Mouse (Mus musculus): Measurements from ENCODE around the gene Npas3. TPM values are rescaled to one million over a fixed set of nuclear protein-coding genes. Genes with fewer than 3 reads are reported as not detected.

Gene Npas3
- polyA plus RNA-seq, 1 experiment from 2014 or later: 0.16 TPM

GRCm38 (mm10) chr12:53671846-53672245 lies 423.4 kb downstream of the Npas3 start:
- no peaks in the 10 kb centered on the region for H3K9me3 ChIP-seq (replicated peaks)
- no peak overlapping the region for H3K4me3 ChIP-seq (replicated peaks)
- no peak overlapping the region for H3K27ac ChIP-seq
- no peak for DNase-seq
- no peak for ATAC-seq (ENCODE audit: low read depth)
- no peaks in the 10 kb centered on the region for H3K27me3 ChIP-seq
- no peak overlapping the region for H3K9ac ChIP-seq
- H3K4me1 ChIP-seq (replicated peaks): no peaks in the 10 kb centered on the region
- no peak overlapping the region for H3K4me2 ChIP-seq
- WGBS (ENCODE audit: insufficient replicate concordance): 79% methylated on average over 2 of the region's 2 CpGs
- H3K36me3 ChIP-seq: no peaks in the 10 kb centered on the region

DNA sequence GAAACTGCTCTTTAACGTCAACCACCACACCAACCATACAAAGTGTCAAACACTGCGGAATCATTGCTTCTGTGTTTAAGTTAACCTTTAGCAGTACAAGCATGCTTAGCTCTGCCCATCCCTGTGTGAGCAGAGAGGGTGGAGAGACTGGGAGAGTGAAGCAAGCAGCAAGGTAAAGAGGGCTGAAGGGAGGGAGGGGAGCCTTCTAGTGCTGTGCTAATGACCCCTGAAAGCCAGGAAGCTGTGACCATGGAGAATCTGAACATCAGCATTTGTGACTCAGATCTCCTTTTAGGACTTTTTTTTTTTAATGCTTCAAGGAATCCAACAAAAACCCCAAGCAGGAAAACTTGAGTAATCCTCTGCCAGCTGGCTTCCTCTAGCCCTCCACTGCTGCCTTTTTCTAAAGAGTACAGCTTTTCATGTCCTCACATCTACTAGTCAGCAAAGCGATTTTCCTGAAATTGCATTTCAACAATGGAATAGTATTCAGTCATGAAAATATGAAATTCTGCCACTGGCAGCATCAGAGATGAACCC lies 428.7 kb downstream of the Npas3 start:
- H3K9me3 ChIP-seq (replicated peaks): no peaks in the 10 kb centered on the region
- ATAC-seq (ENCODE audit: low read depth) (no peak), DNase-seq (no peak)
- no peaks in the 10 kb centered on the region for H3K36me3 ChIP-seq
- H3K4me3 ChIP-seq (replicated peaks): no peak overlapping the region
- H3K27ac ChIP-seq: no peak overlapping the region
- H3K27me3 ChIP-seq: no peaks in the 10 kb centered on the region
- WGBS (ENCODE audit: insufficient replicate concordance): 49% methylated on average over 3 of the region's 3 CpGs
- H3K9ac ChIP-seq: no peak overlapping the region
- no peaks in the 10 kb centered on the region for H3K4me1 ChIP-seq (replicated peaks)
- H3K4me2 ChIP-seq: no peak overlapping the region

DNA sequence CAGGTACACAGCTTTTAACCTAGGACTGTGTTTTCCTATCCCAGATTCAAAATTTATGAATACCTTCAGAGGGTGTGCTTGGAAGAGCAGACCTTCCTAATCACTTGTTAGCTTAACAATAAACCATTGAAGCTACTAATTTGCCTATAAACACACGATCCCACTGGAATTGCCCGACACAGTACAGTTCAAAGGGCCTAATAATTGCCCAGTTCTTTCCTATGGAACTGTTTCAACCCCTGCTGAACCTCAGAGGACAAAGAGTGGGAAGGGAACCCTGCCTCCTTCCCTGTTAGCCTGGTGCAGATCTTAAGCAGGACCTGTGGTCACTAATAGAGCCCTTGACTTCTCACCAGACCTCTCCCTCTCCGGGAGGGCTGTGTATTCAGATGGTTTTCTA lies 429.7 kb downstream of the Npas3 start:
- H3K9ac ChIP-seq: no peak overlapping the region
- no peak overlapping the region for H3K4me3 ChIP-seq (replicated peaks)
- WGBS (ENCODE audit: insufficient replicate concordance): 53% methylated on average over 3 of the region's 3 CpGs

GRCm38 (mm10) chr12:53679161-53679560 lies 430.7 kb downstream of the Npas3 start:
- DNase-seq (no peak), ATAC-seq (ENCODE audit: low read depth) (no peak)
- Histone ChIP-seq H3K9ac (no peak overlapping the region), H3K4me3 (replicated peaks) (no peak overlapping the region), H3K4me2 (no peak overlapping the region), H3K4me1 (replicated peaks) (no peaks in the 10 kb centered on the region), H3K27ac (no peak overlapping the region), H3K9me3 (replicated peaks) (no peaks in the 10 kb centered on the region), H3K27me3 (no peaks in the 10 kb centered on the region), H3K36me3 (no peaks in the 10 kb centered on the region)
- 76% methylated on average over 4 of the region's 4 CpGs for WGBS (ENCODE audit: insufficient replicate concordance)

More for the DNA sequence above, 429.7 kb downstream of the Npas3 start:
- Histone ChIP-seq H3K27ac (no peak overlapping the region), H3K36me3 (no peaks in the 10 kb centered on the region), H3K4me1 (replicated peaks) (no peaks in the 10 kb centered on the region), H3K9me3 (replicated peaks) (no peaks in the 10 kb centered on the region), H3K4me2 (no peak overlapping the region), H3K27me3 (no peaks in the 10 kb centered on the region)
- ATAC-seq (ENCODE audit: low read depth) (no peak), DNase-seq (no peak)

- Histone ChIP-seq H3K36me3 (no peaks in the 10 kb centered on the region), H3K27me3 (no peaks in the 10 kb centered on the region), H3K4me2 (no peak overlapping the region), H3K9ac (no peak overlapping the region), H3K4me1 (replicated peaks) (no peaks in the 10 kb centered on the region), H3K9me3 (replicated peaks) (no peaks in the 10 kb centered on the region), H3K4me3 (replicated peaks) (no peak overlapping the region), H3K27ac (no peak overlapping the region)
- 68% methylated on average over 3 of the region's 3 CpGs for WGBS (ENCODE audit: insufficient replicate concordance)
- DNase-seq (no peak), ATAC-seq (ENCODE audit: low read depth) (no peak)
These were observed 432.0 kb downstream of the Npas3 start for GRCm38 (mm10) chr12:53680501-53680900.

DNA sequence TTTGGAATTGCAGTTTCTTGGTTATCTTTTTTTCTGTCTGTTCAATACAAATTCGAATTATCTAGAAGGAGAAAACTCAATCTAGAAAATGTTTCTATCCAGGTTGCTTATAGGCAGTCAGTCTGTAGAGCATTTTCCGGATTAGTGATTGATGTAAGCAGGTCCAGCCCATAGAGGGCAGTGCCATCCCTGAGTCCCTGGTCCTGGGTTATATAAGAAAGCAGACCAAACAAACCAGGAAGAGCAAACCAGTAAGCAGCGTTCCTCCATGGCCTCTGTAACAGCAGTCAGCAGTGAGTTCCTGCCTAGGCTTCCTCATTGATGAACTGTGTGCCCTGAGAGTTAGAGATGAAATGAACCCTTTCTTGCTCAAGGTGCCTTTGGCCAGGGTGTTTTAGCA lies 433.6 kb downstream of the Npas3 start:
- DNase-seq (no peak), ATAC-seq (ENCODE audit: low read depth) (no peak)
- Histone ChIP-seq H3K27ac (no peak overlapping the region), H3K9me3 (replicated peaks) (no peaks in the 10 kb centered on the region), H3K36me3 (no peaks in the 10 kb centered on the region), H3K4me2 (no peak overlapping the region), H3K27me3 (no peaks in the 10 kb centered on the region), H3K9ac (no peak overlapping the region), H3K4me1 (replicated peaks) (no peaks in the 10 kb centered on the region), H3K4me3 (replicated peaks) (no peak overlapping the region)
- WGBS (ENCODE audit: insufficient replicate concordance): 27% methylated on average over 3 of the region's 3 CpGs

- Histone ChIP-seq H3K4me2 (no peak overlapping the region), H3K4me3 (replicated peaks) (no peak overlapping the region), H3K36me3 (no peaks in the 10 kb centered on the region), H3K27ac (no peak overlapping the region), H3K4me1 (replicated peaks) (no peaks in the 10 kb centered on the region), H3K27me3 (no peaks in the 10 kb centered on the region), H3K9ac (no peak overlapping the region), H3K9me3 (replicated peaks) (no peaks in the 10 kb centered on the region)
- no peak for DNase-seq
- WGBS (ENCODE audit: insufficient replicate concordance): 90% methylated on average over 4 of the region's 4 CpGs
- ATAC-seq (ENCODE audit: low read depth): no peak
These were observed 444.0 kb downstream of the Npas3 start for GRCm38 (mm10) chr12:53692471-53692870.

GRCm38 (mm10) chr12:53694346-53694745 lies 445.9 kb downstream of the Npas3 start:
- 62% methylated on average over 4 of the region's 4 CpGs for WGBS (ENCODE audit: insufficient replicate concordance)
- no peak for DNase-seq
- no peaks in the 10 kb centered on the region for H3K27me3 ChIP-seq
- no peaks in the 10 kb centered on the region for H3K4me1 ChIP-seq (replicated peaks)
- H3K9ac ChIP-seq: no peak overlapping the region
- H3K36me3 ChIP-seq: no peaks in the 10 kb centered on the region
- no peaks in the 10 kb centered on the region for H3K9me3 ChIP-seq (replicated peaks)
- H3K4me2 ChIP-seq: no peak overlapping the region
- no peak overlapping the region for H3K27ac ChIP-seq
- no peak overlapping the region for H3K4me3 ChIP-seq (replicated peaks)
- no peak for ATAC-seq (ENCODE audit: low read depth)

- no peak overlapping the region for H3K4me3 ChIP-seq (replicated peaks)
- no peaks in the 10 kb centered on the region for H3K36me3 ChIP-seq
- H3K9ac ChIP-seq: no peak overlapping the region
- DNase-seq (no peak), ATAC-seq (ENCODE audit: low read depth) (no peak)
- no peaks in the 10 kb centered on the region for H3K27me3 ChIP-seq
- no peaks in the 10 kb centered on the region for H3K4me1 ChIP-seq (replicated peaks)
- H3K27ac ChIP-seq: no peak overlapping the region
- 58% methylated on average over 3 of the region's 3 CpGs for WGBS (ENCODE audit: insufficient replicate concordance)
- no peak overlapping the region for H3K4me2 ChIP-seq
- no peaks in the 10 kb centered on the region for H3K9me3 ChIP-seq (replicated peaks)
These were observed 446.8 kb downstream of the Npas3 start for GRCm38 (mm10) chr12:53695324-53695723.

DNA sequence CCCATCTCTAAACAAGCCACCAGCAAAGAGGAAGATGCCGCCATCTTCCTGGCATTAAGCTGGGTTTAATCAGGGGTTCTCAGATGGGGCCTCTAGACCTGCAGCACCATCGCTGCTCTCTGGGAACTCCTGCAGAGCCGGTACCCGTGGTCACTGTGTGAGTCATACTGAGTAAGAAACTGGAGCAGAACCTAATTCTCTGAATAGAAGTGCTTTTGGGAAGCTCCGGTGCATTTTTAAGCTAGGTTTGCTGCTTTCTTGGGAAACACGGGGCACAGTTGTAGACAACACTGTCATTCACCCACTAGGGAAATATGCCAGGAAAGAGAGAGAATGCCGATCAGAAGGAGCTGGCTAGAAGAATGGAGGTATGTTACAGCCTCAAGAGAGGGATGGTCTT lies 449.2 kb downstream of the Npas3 start:
- WGBS (ENCODE audit: insufficient replicate concordance): 63% methylated on average over 7 of the region's 7 CpGs
- H3K36me3 ChIP-seq: no peaks in the 10 kb centered on the region

DNA sequence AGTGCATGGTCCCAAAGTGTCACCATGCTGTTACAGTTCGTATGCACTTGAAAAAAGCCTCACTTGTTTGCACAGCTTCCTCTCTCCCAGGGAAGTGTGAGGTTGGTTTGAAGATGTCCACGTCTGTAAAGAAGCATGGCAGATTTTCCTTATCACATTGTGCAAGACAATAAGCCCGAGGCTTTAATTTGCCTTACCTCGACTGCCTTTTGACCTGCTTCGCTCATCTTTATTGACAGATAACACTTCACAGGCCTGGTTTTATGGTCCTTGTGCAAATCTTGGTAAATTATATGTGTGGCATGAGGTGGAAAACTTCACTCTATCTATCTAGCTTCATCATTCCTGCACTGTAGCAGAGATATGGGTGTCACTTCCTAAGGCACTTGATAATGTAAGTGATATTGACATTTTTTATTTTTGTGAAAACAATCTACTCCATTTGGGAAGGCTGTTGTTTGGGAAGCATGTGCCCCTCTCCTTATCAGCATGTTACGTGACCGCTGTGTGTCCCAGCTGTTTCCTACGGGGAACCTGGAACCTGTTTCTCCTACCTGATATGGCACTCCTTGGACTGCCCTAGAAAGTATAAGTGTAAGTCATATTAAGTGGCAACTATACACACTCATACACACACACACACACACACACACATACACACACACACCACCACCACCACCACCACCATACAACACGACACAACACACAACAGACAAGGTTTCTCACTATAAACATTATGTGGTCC lies 450.2 kb downstream of the Npas3 start:
- H3K4me1 ChIP-seq (replicated peaks): no peaks in the 10 kb centered on the region
- H3K4me2 ChIP-seq: no peak overlapping the region
- H3K4me3 ChIP-seq (replicated peaks): no peak overlapping the region
- no peak for DNase-seq
- no peak overlapping the region for H3K27ac ChIP-seq
- no peak overlapping the region for H3K9ac ChIP-seq
- no peaks in the 10 kb centered on the region for H3K27me3 ChIP-seq
- WGBS (ENCODE audit: insufficient replicate concordance): 56% methylated on average over 9 of the region's 9 CpGs
- ATAC-seq (ENCODE audit: low read depth): no peak
- H3K9me3 ChIP-seq (replicated peaks): no peaks in the 10 kb centered on the region
- H3K36me3 ChIP-seq: no peaks in the 10 kb centered on the region

More for the DNA sequence above, 449.2 kb downstream of the Npas3 start:
- Histone ChIP-seq H3K27me3 (no peaks in the 10 kb centered on the region), H3K4me3 (replicated peaks) (no peak overlapping the region), H3K4me1 (replicated peaks) (no peaks in the 10 kb centered on the region), H3K4me2 (no peak overlapping the region), H3K9me3 (replicated peaks) (no peaks in the 10 kb centered on the region), H3K27ac (no peak overlapping the region), H3K9ac (no peak overlapping the region)
- DNase-seq: no peak
- no peak for ATAC-seq (ENCODE audit: low read depth)

GRCm38 (mm10) chr12:53719896-53720295 lies 471.4 kb downstream of the Npas3 start:
- Histone ChIP-seq H3K4me1 (replicated peaks) (no peaks in the 10 kb centered on the region), H3K27me3 (no peaks in the 10 kb centered on the region), H3K4me3 (replicated peaks) (no peak overlapping the region), H3K27ac (no peak overlapping the region), H3K9ac (no peak overlapping the region), H3K9me3 (replicated peaks) (no peaks in the 10 kb centered on the region), H3K36me3 (no peaks in the 10 kb centered on the region), H3K4me2 (no peak overlapping the region)
- WGBS (ENCODE audit: insufficient replicate concordance): 51% methylated on average over 6 of the region's 6 CpGs
- DNase-seq: no peak
- no peak for ATAC-seq (ENCODE audit: low read depth)

All from liver, embryonic 13.5 days (tissue).